Mouse (Mus musculus): ENCODE measurements around the gene Caly.

DNA sequence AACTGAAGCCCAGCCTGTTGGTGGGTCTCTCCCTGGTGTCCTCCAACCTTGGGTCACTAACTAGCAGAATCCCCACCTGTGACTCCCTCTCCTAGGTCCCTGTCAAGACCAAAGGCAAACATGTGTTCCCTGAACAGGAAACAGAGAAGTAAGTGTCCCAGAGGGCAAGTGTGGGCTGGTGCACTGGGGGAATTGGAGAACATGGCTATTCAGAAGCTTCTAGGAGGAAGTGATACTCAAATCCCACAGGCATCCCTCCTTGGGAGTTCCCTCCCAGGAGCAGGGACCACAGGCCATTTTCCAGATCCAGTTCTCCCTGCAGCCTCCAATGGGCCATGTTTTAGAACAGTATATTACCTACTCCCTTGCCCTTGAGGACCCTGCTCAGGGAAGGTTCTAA lies 13.7 kb upstream of the Caly start:
- TF ChIP-seq ZC3H11A (IDR thresholded peaks at IDR 0.05; ENCODE audit: borderline replicate concordance, low read depth, low read length), result no peak
- TF ChIP-seq CHD2 (IDR thresholded peaks at IDR 0.05; ENCODE audit: low read depth, low read length), result no peak
- no peak for TF ChIP-seq MAFK (IDR thresholded peaks at IDR 0.05; ENCODE audit: insufficient read depth, low read depth, low read length)
- no peak for TF ChIP-seq HCFC1 (IDR thresholded peaks at IDR 0.05; ENCODE audit: borderline replicate concordance, insufficient read depth, low read length)
- TF ChIP-seq ZNF384 (IDR thresholded peaks at IDR 0.05; ENCODE audit: low read depth, low read length), result no peak

Data from ES-E14 (cell line).